Mouse (Mus musculus) small intestine, adult 2 months (tissue): ENCODE results near the gene 1600014C23Rik.

ENCODE experiments used
- CTCF ChIP-seq: fragments of 200-500 bp; IDR thresholded peaks from 2 replicates; pipeline ENCODE4 v1.5.1; 2012; ENCODE audit warnings: low read depth, mild to moderate bottlenecking, control low read depth, inconsistent platforms, low read length, moderate library complexity, mixed read lengths; ENCODE audit not compliant: insufficient replicate concordance, insufficient read length; ENCODE audit errors: extremely low read depth
- POLR2A ChIP-seq: fragments of 200-500 bp; IDR thresholded peaks from 2 replicates; pipeline ENCODE4 v1.6.1; 2012; ENCODE audit warnings: low read depth, mild to moderate bottlenecking, control low read depth, inconsistent platforms, low read length, moderate library complexity

DNA sequence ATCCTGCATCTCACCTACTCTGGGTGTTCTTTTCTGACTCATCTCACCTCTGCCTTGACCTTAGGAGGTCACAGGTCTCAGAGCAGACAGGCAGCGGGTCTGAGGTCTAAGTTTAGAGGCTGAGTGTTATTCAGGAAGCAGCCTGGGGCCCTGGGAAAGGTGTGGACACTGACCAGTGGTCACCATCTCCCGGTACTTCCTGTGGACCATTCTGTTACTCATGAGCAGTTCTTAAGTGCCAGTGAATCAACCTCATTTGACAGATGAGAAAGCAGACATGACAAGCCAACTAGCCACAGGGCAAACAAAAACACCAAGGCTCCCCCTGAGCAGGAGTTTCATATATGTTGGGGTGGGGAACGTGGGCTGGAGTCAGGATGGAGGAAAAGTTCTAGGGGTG is 38.9 kb upstream of the 1600014C23Rik start:
- no peak for TF ChIP-seq POLR2A
- no peak for TF ChIP-seq CTCF
